ENCODE assay signal across 25 mouse cellular contexts in genomic region chr17:68559698-68560097, GRCm38 (mm10).
DNase-seq lines count a peak whose midpoint lies in the region; ATAC-seq and TF ChIP-seq lines count a peak whose summit lies in the region.
"Had no signal": no experiment of that assay in that cellular context is flagged by ENCODE, and none has a peak within 500 bp of the region (broad histone marks: within the 10 kb centered on the region; RNA-seq: fewer than 3 reads in every experiment).

No protein-coding gene starts in this region.

- ATAC-seq in forebrain, embryonic 14.5 days: peak; percentile 59
- no peak for ATAC-seq in forebrain, postnatal 0 days
- no peak for ATAC-seq in megakaryocyte progenitor cell, adult 5-6 weeks (replicated peaks; ENCODE audit: poor library complexity)
- ATAC-seq: activated CD4-positive, CD25-positive, alpha-beta regulatory T cell, adult 4 months; intestine, postnatal 0 days had no signal

- H3K9me3 ChIP-seq in forebrain, embryonic 14.5 days (replicated peaks; ENCODE audit: control insufficient read depth, low read length): no peaks in the 10 kb centered on the region
- no peaks in the 10 kb centered on the region for H3K9me3 ChIP-seq in forebrain, postnatal 0 days (ENCODE audit: low read length)
- H3K9me3 ChIP-seq: heart, embryonic 10.5 days; limb, embryonic 10.5 days; neural tube, embryonic 15.5 days; stomach, embryonic 15.5 days had no signal

- DNase-seq in forebrain, embryonic 14.5 days (ENCODE audit: low spot score): peak; percentile 41
- DNase-seq in forebrain, postnatal 0 days: no peak
- DNase-seq in Muller cell, postnatal 12 days (ENCODE audit: inconsistent ontology term): peak; percentile 9
- peak; percentile 14 to 16 for DNase-seq in cerebellum, adult 18-20 months
- DNase-seq in cerebellum, postnatal 14 days: peak; percentile 63 to 66
- no peak for DNase-seq in yolk sac, embryonic 10.5 days (ENCODE audit: low spot score)
- DNase-seq: adrenal gland, adult 8-10 months; B cell, adult 2 months; heart, postnatal 4 days; kidney, postnatal 4 days; right cerebral cortex, adult 18-20 months; right cerebral cortex, postnatal 4 days; thymus, postnatal 4 days had no signal

- TF ChIP-seq CTCF in forebrain, postnatal 0 days (IDR thresholded peaks at IDR 0.05; ENCODE audit: low read depth): no peak

- H3K4me2 ChIP-seq in forebrain, embryonic 14.5 days (ENCODE audit: low read length): no peak overlapping the region
- no peak overlapping the region for H3K4me2 ChIP-seq in forebrain, postnatal 0 days (ENCODE audit: low read depth)
- H3K4me2 ChIP-seq: midbrain, embryonic 11.5 days; neural tube, embryonic 15.5 days; stomach, embryonic 15.5 days had no signal

- H3K9ac ChIP-seq in forebrain, embryonic 14.5 days (ENCODE audit: low read length): no peak overlapping the region
- H3K9ac ChIP-seq in forebrain, postnatal 0 days: no peak overlapping the region
- H3K9ac ChIP-seq: neural tube, embryonic 15.5 days; stomach, embryonic 15.5 days had no signal

- H3K27me3 ChIP-seq in forebrain, embryonic 14.5 days (replicated peaks; ENCODE audit: control insufficient read depth, insufficient read depth, low read length): no peaks in the 10 kb centered on the region
- no peaks in the 10 kb centered on the region for H3K27me3 ChIP-seq in forebrain, postnatal 0 days (ENCODE audit: insufficient read depth, low read length)
- H3K27me3 ChIP-seq: CH12.LX; neural tube, embryonic 15.5 days; stomach, embryonic 15.5 days had no signal

- no peak overlapping the region for H3K27ac ChIP-seq in forebrain, embryonic 14.5 days (ENCODE audit: low read depth, low read length)
- no peak overlapping the region for H3K27ac ChIP-seq in forebrain, postnatal 0 days (ENCODE audit: low read depth, low read length)
- H3K27ac ChIP-seq: heart, embryonic 10.5 days; left cerebral cortex, adult 2 months; limb, embryonic 10.5 days; macrophage; stomach, embryonic 15.5 days had no signal

- H3K36me3 ChIP-seq in forebrain, embryonic 14.5 days (ENCODE audit: control insufficient read depth, insufficient read depth, low read length): no peaks in the 10 kb centered on the region
- H3K36me3 ChIP-seq in forebrain, postnatal 0 days (ENCODE audit: insufficient read depth): no peaks in the 10 kb centered on the region
- H3K36me3 ChIP-seq: G1E; heart, embryonic 10.5 days; limb, embryonic 10.5 days; neural tube, embryonic 15.5 days; stomach, embryonic 15.5 days had no signal

- H3K4me1 ChIP-seq in forebrain, embryonic 14.5 days (ENCODE audit: control insufficient read depth, insufficient read depth, low read length): peaks cover 6% of the 10 kb centered on the region; the same call in 1 of the 2 replicates
- H3K4me1 ChIP-seq in forebrain, postnatal 0 days (ENCODE audit: insufficient read depth): peaks cover 4% of the 10 kb centered on the region; the same call in 1 of the 2 replicates
- H3K4me1 ChIP-seq: heart, embryonic 10.5 days; limb, embryonic 10.5 days; stomach, embryonic 15.5 days had no signal

- 11% methylated on average over 9 of the region's 9 CpGs for WGBS in forebrain, embryonic 14.5 days
- 20% methylated on average over 9 of the region's 9 CpGs for WGBS in forebrain, postnatal 0 days

- H3K4me3 ChIP-seq in forebrain, embryonic 14.5 days (ENCODE audit: low read depth, low read length): no peak overlapping the region
- no peak overlapping the region for H3K4me3 ChIP-seq in forebrain, postnatal 0 days (ENCODE audit: low read depth, low read length)
- H3K4me3 ChIP-seq: heart, embryonic 10.5 days; left cerebral cortex, adult 2 months; limb, embryonic 10.5 days; neural tube, embryonic 15.5 days; stomach, embryonic 15.5 days had no signal

Comparison
In these comparisons a context has a peak if more than half of its experiments do, and no peak if none do; other contexts are left out.
1. DNase-seq: peak in forebrain, embryonic 14.5 days (single experiment), Muller cell, postnatal 12 days (single experiment), cerebellum, adult 18-20 months (2 of 2) and cerebellum, postnatal 14 days (2 of 2); none in forebrain, postnatal 0 days (single experiment) and yolk sac, embryonic 10.5 days (single experiment).